Mouse (Mus musculus) neural tube, embryonic 13.5 days (tissue): ENCODE results near the gene Gm42517. TPM values are rescaled to one million over a fixed set of nuclear protein-coding genes. Genes with fewer than 3 reads are reported as not detected.

Experiments
- ATAC-seq: fragments of 200-750 bp; cut with Nextera tagmentation; 2 replicates; pipeline ENCODE4 v1.8.0; 2017; ENCODE audit warnings: low read depth, mild to moderate bottlenecking, moderate TSS enrichment, moderate library complexity
- H3K27ac ChIP-seq: fragments of 300-500 bp; sonication (generic); replicated peaks from 2 replicates; pipeline ENCODE4 v1.5.1; 2015; ENCODE audit warnings: moderate library complexity, mild to moderate bottlenecking, inconsistent platforms
- H3K27me3 ChIP-seq: fragments of 300-500 bp; sonication (generic); 2 replicates; pipeline ENCODE4 v1.6.1; 2015; ENCODE audit warnings: mild to moderate bottlenecking, inconsistent platforms
- H3K36me3 ChIP-seq: fragments of 300-500 bp; sonication (generic); 2 replicates; pipeline ENCODE4 v1.6.1; 2015; ENCODE audit warnings: mild to moderate bottlenecking, inconsistent platforms
- H3K4me1 ChIP-seq: fragments of 300-500 bp; sonication (generic); replicated peaks from 2 replicates; pipeline ENCODE4 v1.6.1; 2015; ENCODE audit warnings: inconsistent platforms
- H3K4me2 ChIP-seq: fragments of 300-500 bp; sonication (generic); 2 replicates; pipeline ENCODE4 v1.6.1; 2015; ENCODE audit warnings: inconsistent platforms, mild to moderate bottlenecking, moderate library complexity
- H3K4me3 ChIP-seq: fragments of 300-500 bp; sonication (generic); 2 replicates; pipeline ENCODE4 v1.5.1; 2015; ENCODE audit warnings: mild to moderate bottlenecking, inconsistent platforms
- H3K9ac ChIP-seq: fragments of 300-500 bp; sonication (generic); 2 replicates; pipeline ENCODE4 v1.6.1; 2015; ENCODE audit warnings: moderate library complexity, mild to moderate bottlenecking, inconsistent platforms
- H3K9me3 ChIP-seq: fragments of 300-500 bp; sonication (generic); 2 replicates; pipeline ENCODE4 v1.6.1; 2016; ENCODE audit warnings: inconsistent platforms
- WGBS: fragments of 180-500 bp; shearing (Covaris S2); methylation state at CpG from one replicate; pipeline ENCODE4 v1.1.7; 2015; 5-methylcytosine and 5-hydroxymethylcytosine counted together
- polyA plus RNA-seq: library from polyadenylated mRNA; unstranded; fragments of >200 nt; fragmentation: Nextera tagmentation; extraction: Ambion mirVana; gene quantifications from 2 replicates; pipeline ENCODE4 v1.2.1, GENCODE M21; 2015

Gene Gm42517
- polyA plus RNA-seq, 1 experiment from 2014 or later: 1.1 TPM

- Histone ChIP-seq H3K4me2 (peak overlapping the region; percentile 88), H3K4me3 (peak overlapping the region; percentile 66), H3K9ac (peak overlapping the region; percentile 48), H3K27me3 (peaks cover 99% of the 10 kb centered on the region), H3K9me3 (no peaks in the 10 kb centered on the region), H3K4me1 (peaks cover 38% of the 10 kb centered on the region), H3K27ac (no peak overlapping the region), H3K36me3 (no peaks in the 10 kb centered on the region)
- WGBS: under 1% methylated on average over 49 of the region's 49 CpGs
- peak; percentile 48 for ATAC-seq
Measured at GRCm38 (mm10) chr5:108368851-108369621, 1.3 kb upstream of the Gm42517 start.

- peak overlapping the region; percentile 66 for H3K4me3 ChIP-seq
- no peaks in the 10 kb centered on the region for H3K9me3 ChIP-seq
- H3K27ac ChIP-seq: no peak overlapping the region
- peaks cover 99% of the 10 kb centered on the region for H3K27me3 ChIP-seq
- peaks cover 38% of the 10 kb centered on the region for H3K4me1 ChIP-seq
- peak overlapping the region; percentile 88 for H3K4me2 ChIP-seq
- no peaks in the 10 kb centered on the region for H3K36me3 ChIP-seq
- WGBS: 5% methylated on average over 6 of the region's 6 CpGs
- peak overlapping the region; percentile 48; the same call in 1 of the 2 replicates for H3K9ac ChIP-seq
- peak; percentile 55 for ATAC-seq
Measured at GRCm38 (mm10) chr5:108368446-108368845, 724 bp upstream of the Gm42517 start.

- peak; percentile 57 for ATAC-seq
- Histone ChIP-seq H3K9ac (peak overlapping the region; percentile 76), H3K4me1 (peaks cover 38% of the 10 kb centered on the region), H3K4me3 (peak overlapping the region; percentile 66), H3K9me3 (no peaks in the 10 kb centered on the region), H3K4me2 (peak overlapping the region; percentile 88), H3K36me3 (no peaks in the 10 kb centered on the region), H3K27ac (no peak overlapping the region), H3K27me3 (peaks cover 99% of the 10 kb centered on the region)
- 0% methylated on average over 61 of the region's 100 CpGs for WGBS
Measured at GRCm38 (mm10) chr5:108366984-108367841, 509 bp downstream of the Gm42517 start.

DNA sequence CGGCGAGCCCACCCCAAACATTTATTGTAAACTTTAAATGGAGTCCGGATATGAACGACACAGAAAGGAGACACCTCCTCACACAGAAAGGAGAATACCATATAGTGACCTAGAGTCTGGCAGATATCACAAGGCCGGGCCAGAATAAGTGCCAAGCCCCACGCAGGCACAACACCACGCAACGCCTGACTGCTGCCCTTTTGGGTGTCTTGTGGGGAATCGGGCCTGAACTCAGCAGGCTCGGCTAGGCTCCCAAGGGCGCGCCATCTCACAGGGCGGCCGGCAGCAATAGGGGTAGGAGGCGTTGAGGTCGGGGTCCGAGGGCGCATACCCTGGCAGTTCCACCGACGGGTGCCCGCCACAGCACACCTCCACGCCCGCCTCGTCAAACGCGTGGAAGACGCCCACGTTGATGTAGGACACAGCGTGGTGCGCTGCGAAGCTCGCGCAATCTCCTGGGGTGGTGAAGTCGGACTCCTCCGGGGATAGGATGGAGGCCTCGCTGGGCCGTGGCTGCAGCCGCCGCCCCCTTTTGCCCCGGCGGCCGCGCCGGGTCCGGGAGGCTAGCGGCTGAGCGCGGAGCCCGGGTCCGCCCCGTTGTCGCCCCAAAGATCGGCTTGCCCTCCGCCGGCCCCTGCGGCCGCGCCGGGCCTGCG, 1.3 kb downstream of the Gm42517 start:
- Histone ChIP-seq H3K4me2 (peak overlapping the region; percentile 88), H3K4me3 (peak overlapping the region; percentile 66), H3K27ac (no peak overlapping the region), H3K36me3 (no peaks in the 10 kb centered on the region), H3K9ac (peak overlapping the region; percentile 76), H3K27me3 (peaks cover 91% of the 10 kb centered on the region), H3K4me1 (peaks cover 38% of the 10 kb centered on the region), H3K9me3 (no peaks in the 10 kb centered on the region)
- 0 out of 2 replicates have a peak, but pooled peaks have one; percentile 5 for ATAC-seq
- WGBS: 2% methylated on average over 59 of the region's 60 CpGs

DNA sequence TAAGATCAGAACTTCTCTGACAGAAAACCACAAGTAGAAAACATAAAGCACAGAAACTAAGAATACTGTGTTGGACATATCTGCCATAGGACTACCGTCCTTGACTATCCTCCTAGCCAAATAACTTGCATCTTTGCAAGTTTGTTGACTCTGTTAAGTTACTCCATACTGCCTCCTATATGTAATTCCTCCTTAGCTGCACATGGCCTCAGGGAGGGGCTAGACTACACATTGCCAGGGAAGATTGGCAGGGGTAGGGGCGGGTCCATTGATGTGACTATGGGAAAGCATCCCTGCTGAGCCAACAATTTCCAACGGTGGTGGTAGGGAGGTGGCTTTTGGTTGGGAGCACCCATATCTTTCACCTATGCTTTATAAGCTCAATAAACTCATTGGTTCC, 5.4 kb downstream of the Gm42517 start:
- ATAC-seq: no peak
- H3K4me1 ChIP-seq: peaks cover 17% of the 10 kb centered on the region
- H3K27ac ChIP-seq: no peak overlapping the region
- H3K4me2 ChIP-seq: no peak overlapping the region
- H3K4me3 ChIP-seq: no peak overlapping the region
- H3K27me3 ChIP-seq: peaks cover 51% of the 10 kb centered on the region
- no peaks in the 10 kb centered on the region for H3K9me3 ChIP-seq
- WGBS: 39% methylated on average over 3 of the region's 3 CpGs
- no peak overlapping the region for H3K9ac ChIP-seq
- no peaks in the 10 kb centered on the region for H3K36me3 ChIP-seq

DNA sequence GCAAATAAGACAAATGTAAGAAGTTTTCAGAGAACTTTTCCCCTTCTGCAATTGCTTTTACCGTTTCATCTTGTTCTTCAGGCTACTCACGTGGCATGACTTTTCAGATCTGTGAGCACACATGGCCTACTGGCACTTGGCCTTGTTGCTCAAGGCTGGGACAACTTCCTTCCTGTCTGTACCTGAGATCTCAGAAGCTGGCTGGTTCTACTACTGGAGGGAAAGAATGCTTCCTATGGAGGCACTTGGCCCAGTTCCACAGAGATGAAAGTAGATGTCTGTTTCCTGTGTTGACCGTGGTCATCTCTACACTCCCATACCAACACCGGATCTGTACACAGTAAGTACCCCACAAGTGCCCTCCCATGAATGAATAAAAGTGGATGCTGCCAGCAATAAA, 7.5 kb downstream of the Gm42517 start:
- no peaks in the 10 kb centered on the region for H3K36me3 ChIP-seq
- H3K27ac ChIP-seq: no peak overlapping the region
- no peaks in the 10 kb centered on the region for H3K9me3 ChIP-seq
- no peak for ATAC-seq
- H3K27me3 ChIP-seq: peaks cover 29% of the 10 kb centered on the region
- no peak overlapping the region for H3K4me3 ChIP-seq
- no peak overlapping the region for H3K4me2 ChIP-seq
- H3K4me1 ChIP-seq: no peaks in the 10 kb centered on the region
- no peak overlapping the region for H3K9ac ChIP-seq
- WGBS: 84% methylated on average over 4 of the region's 4 CpGs

GRCm38 (mm10) chr5:108359491-108359890, 8.2 kb downstream of the Gm42517 start:
- Histone ChIP-seq H3K9ac (no peak overlapping the region), H3K4me3 (no peak overlapping the region), H3K36me3 (no peaks in the 10 kb centered on the region), H3K27me3 (peaks cover 22% of the 10 kb centered on the region), H3K4me2 (no peak overlapping the region), H3K27ac (no peak overlapping the region), H3K4me1 (no peaks in the 10 kb centered on the region), H3K9me3 (no peaks in the 10 kb centered on the region)
- WGBS: 86% methylated on average over 9 of the region's 9 CpGs
- no peak for ATAC-seq

DNA sequence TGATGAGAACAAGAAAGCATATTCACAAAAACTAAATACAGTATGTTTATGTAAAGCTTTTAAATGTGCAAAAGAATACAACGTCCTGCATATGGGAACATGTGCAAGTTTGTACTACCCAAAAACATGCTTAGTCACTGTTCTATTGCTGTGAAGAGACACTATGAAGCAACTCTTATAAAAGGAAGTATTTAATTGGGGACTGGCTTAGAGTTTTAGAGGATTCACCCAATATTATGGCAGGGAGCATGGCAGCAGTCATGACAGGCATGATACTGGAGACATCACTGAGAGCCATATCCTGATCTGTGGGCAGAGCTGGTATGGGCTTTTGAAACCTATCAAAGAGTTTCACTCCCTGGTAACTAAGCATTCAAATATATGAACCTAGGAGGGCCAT, 9.9 kb downstream of the Gm42517 start:
- no peak for ATAC-seq
- Histone ChIP-seq H3K4me3 (no peak overlapping the region), H3K4me2 (no peak overlapping the region), H3K9me3 (no peaks in the 10 kb centered on the region), H3K9ac (no peak overlapping the region), H3K27ac (no peak overlapping the region), H3K4me1 (no peaks in the 10 kb centered on the region), H3K27me3 (peaks cover 6% of the 10 kb centered on the region), H3K36me3 (no peaks in the 10 kb centered on the region)
- WGBS: 92% methylated on average over 1 of the region's 1 CpGs

DNA sequence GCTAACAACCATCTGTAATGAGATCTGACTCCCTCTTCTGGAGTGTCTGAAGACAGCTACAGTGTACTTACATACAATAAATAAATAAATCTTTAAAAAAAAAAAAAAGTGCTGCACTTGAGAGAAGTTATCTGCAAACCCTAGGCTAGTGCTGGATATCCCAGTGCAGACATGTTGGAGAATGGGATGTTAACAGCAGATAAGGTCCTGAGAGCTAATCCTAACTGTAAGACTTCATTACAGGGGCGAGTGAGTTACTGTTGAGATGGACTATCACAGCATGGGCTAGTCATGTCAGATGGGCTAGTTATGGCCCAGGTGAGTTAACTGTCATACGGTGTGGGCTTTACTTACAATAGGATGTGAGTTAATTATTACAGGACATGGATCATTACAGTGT, 13.7 kb downstream of the Gm42517 start:
- no peak overlapping the region for H3K4me3 ChIP-seq
- H3K27ac ChIP-seq: no peak overlapping the region
- WGBS: 88% methylated on average over 2 of the region's 2 CpGs
- H3K4me1 ChIP-seq: no peaks in the 10 kb centered on the region
- no peak overlapping the region for H3K9ac ChIP-seq
- H3K9me3 ChIP-seq: no peaks in the 10 kb centered on the region
- H3K27me3 ChIP-seq: no peaks in the 10 kb centered on the region
- H3K4me2 ChIP-seq: no peak overlapping the region
- peaks cover 24% of the 10 kb centered on the region for H3K36me3 ChIP-seq
- ATAC-seq: no peak

DNA sequence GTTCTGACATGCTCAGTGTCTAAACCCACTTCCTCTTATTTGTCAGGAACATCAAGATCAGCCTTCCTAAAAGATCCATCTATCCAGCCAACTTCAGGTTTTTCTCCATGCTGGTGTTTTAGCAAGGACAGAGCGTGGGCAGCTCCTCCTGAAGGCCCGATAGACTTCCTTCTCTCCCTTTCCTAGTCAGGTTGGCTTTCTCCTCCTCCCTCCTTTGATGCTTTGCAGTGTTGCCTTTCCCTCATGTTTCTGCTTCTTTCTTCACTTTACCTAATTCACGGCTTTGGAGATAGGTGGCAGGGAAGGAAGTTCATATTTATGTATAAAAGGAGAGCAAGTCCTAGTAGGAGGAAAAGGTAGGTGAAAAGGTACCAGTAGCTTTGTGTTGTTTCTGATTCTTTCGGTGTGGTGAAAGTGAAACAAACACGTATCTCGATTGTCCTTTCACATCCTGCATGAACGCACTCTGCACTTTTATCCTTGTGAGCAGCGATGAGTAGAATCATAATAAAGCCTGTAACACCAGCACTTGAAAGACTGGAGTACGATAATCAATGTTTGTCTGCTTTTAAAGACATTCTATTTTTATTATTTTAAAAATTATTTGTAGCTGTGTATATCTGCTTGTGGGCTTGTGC, 18.1 kb downstream of the Gm42517 start:
- no peak overlapping the region for H3K4me2 ChIP-seq
- H3K4me1 ChIP-seq: no peaks in the 10 kb centered on the region
- no peak for ATAC-seq
- no peak overlapping the region for H3K4me3 ChIP-seq
- H3K36me3 ChIP-seq: peaks cover 46% of the 10 kb centered on the region
- no peak overlapping the region for H3K9ac ChIP-seq
- no peaks in the 10 kb centered on the region for H3K9me3 ChIP-seq
- H3K27ac ChIP-seq: no peak overlapping the region
- 94% methylated on average over 9 of the region's 9 CpGs for WGBS
- no peaks in the 10 kb centered on the region for H3K27me3 ChIP-seq

DNA sequence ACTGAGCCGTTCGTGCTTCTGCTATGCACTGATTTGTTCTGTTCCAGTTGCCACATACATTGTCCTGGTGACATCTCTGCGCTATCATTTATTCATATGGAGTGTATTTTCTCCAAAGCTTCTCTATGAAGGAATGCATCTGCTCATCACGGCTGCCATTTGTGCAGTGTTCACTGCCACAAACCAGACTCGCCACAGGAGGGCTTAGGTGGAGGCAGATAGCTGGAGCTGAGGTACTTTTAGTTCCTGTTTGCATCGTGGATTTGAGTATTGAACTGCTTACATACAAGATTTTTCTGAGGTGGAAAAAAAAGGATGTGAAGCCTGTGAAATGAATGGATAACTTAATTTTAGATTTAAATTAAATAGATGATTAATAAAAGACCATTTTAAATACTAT, 19.9 kb downstream of the Gm42517 start:
- H3K36me3 ChIP-seq: peaks cover 61% of the 10 kb centered on the region
- no peak for ATAC-seq
- WGBS: 90% methylated on average over 6 of the region's 6 CpGs

More for the DNA sequence above, 19.9 kb downstream of the Gm42517 start:
- no peak overlapping the region for H3K27ac ChIP-seq
- no peak overlapping the region for H3K9ac ChIP-seq
- H3K27me3 ChIP-seq: no peaks in the 10 kb centered on the region
- no peaks in the 10 kb centered on the region for H3K4me1 ChIP-seq
- H3K4me3 ChIP-seq: no peak overlapping the region
- H3K4me2 ChIP-seq: no peak overlapping the region
- no peaks in the 10 kb centered on the region for H3K9me3 ChIP-seq
